Comparison of ENCODE assay signal across 9 mouse cellular contexts in the genomic region with DNA sequence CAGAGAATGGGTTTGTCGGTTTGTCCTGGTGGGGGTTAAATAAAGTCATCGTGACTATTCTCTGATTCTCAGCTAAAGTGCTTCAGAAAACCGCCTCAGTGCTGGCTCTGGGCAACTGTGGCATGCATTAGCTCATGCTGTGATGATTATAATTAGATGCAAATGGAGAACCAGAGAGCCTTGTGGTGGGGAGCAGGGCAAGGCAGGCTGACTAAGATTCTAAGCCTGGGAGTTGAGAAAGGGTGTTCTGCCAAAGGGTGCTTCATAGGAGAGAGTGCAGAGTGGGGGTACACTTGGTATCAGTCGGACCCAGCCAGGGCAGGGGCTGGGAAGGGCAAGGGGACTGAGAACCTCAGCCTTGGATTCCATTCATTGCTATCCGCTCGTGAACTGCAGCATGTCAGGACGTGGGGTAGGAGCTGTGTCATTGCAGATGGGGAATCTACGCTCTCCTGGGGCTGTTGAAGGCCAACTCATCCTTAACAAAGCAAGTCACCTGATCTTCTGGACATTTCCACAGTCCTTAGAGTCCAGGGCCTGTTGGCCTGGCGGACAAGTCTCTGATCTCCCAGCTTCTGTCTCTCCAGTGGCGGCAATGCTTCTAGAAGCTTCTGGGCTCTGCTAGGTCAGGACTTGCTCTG. TPM values are rescaled to one million over a fixed set of nuclear protein-coding genes. Genes with fewer than 3 reads are reported as not detected.
DNase-seq lines count a peak whose midpoint lies in the region; ATAC-seq and TF ChIP-seq lines count a peak whose summit lies in the region.
"Had no signal": no experiment of that assay in that cellular context is flagged by ENCODE, and none has a peak within 500 bp of the region (broad histone marks: within the 10 kb centered on the region; RNA-seq: fewer than 3 reads in every experiment).

No protein-coding gene starts in this region.

- H3K36me3 ChIP-seq in heart, embryonic 12.5 days: peaks cover 18% of the 10 kb centered on the region
- H3K36me3 ChIP-seq in midbrain, embryonic 13.5 days: no peaks in the 10 kb centered on the region
- H3K36me3 ChIP-seq in midbrain, embryonic 11.5 days (ENCODE audit: control insufficient read depth, insufficient read depth, low read length): no peaks in the 10 kb centered on the region
- H3K36me3 ChIP-seq in forebrain, postnatal 0 days (ENCODE audit: insufficient read depth): 0 out of 2 replicates have a peak, but pooled peaks cover 2% of the 10 kb centered on the region
- no peaks in the 10 kb centered on the region; the same call in 1 of the 2 replicates for H3K36me3 ChIP-seq in stomach, embryonic 14.5 days (ENCODE audit: control insufficient read depth, insufficient read depth, low read length)

- H3K4me3 ChIP-seq in heart, embryonic 12.5 days: no peak overlapping the region
- no peak overlapping the region for H3K4me3 ChIP-seq in midbrain, embryonic 13.5 days (replicated peaks)
- H3K4me3 ChIP-seq in midbrain, embryonic 11.5 days (ENCODE audit: low read depth, low read length): no peak overlapping the region
- H3K4me3 ChIP-seq in forebrain, postnatal 0 days (ENCODE audit: low read depth, low read length): no peak overlapping the region
- H3K4me3 ChIP-seq in stomach, embryonic 14.5 days (ENCODE audit: low read depth, low read length): no peak overlapping the region

- no peak for ATAC-seq in heart, embryonic 12.5 days (ENCODE audit: insufficient number of reproducible peaks, low FRiP score)
- peak; percentile 38 for ATAC-seq in midbrain, embryonic 13.5 days
- ATAC-seq in midbrain, embryonic 11.5 days (ENCODE audit: low FRiP score): no peak
- peak; percentile 75 for ATAC-seq in forebrain, postnatal 0 days
- no peak for ATAC-seq in stomach, embryonic 14.5 days (ENCODE audit: insufficient number of reproducible peaks, insufficient read depth, low FRiP score, low read depth)

- no peak overlapping the region for H3K4me2 ChIP-seq in heart, embryonic 12.5 days
- no peak overlapping the region for H3K4me2 ChIP-seq in midbrain, embryonic 13.5 days (replicated peaks)
- H3K4me2 ChIP-seq in midbrain, embryonic 11.5 days: no peak overlapping the region
- H3K4me2 ChIP-seq in forebrain, postnatal 0 days (ENCODE audit: low read depth): no peak overlapping the region
- no peak overlapping the region for H3K4me2 ChIP-seq in stomach, embryonic 14.5 days (replicated peaks; ENCODE audit: low read depth, low read length)

- DNase-seq in heart, adult 11 months: no peak
- no peak for DNase-seq in midbrain, embryonic 11.5 days (ENCODE audit: low spot score, missing footprints)
- DNase-seq in forebrain, postnatal 0 days: peak; percentile 48
- DNase-seq in adrenal gland, postnatal 4 days (ENCODE audit: low spot score in 2 of 2): no peak
- DNase-seq in adrenal gland, adult (ENCODE audit: inconsistent age in 2 of 2, low spot score in 1 of 2): no peak
- DNase-seq: thymus, adult 2 months had no signal

- H3K4me1 ChIP-seq in heart, embryonic 12.5 days (replicated peaks): peaks cover 82% of the 10 kb centered on the region
- peaks cover 37% of the 10 kb centered on the region for H3K4me1 ChIP-seq in midbrain, embryonic 13.5 days (replicated peaks)
- H3K4me1 ChIP-seq in midbrain, embryonic 11.5 days (ENCODE audit: control insufficient read depth, insufficient read depth, low read length): peaks cover 9% of the 10 kb centered on the region
- peaks cover 9% of the 10 kb centered on the region; the same call in 1 of the 2 replicates for H3K4me1 ChIP-seq in forebrain, postnatal 0 days (ENCODE audit: insufficient read depth)
- H3K4me1 ChIP-seq in stomach, embryonic 14.5 days (ENCODE audit: control insufficient read depth, insufficient read depth, low read length): peaks cover 38% of the 10 kb centered on the region

- H3K27me3 ChIP-seq in heart, embryonic 12.5 days (replicated peaks): no peaks in the 10 kb centered on the region
- no peaks in the 10 kb centered on the region for H3K27me3 ChIP-seq in midbrain, embryonic 13.5 days
- H3K27me3 ChIP-seq in midbrain, embryonic 11.5 days (ENCODE audit: control insufficient read depth, insufficient read depth, low read length): no peaks in the 10 kb centered on the region
- H3K27me3 ChIP-seq in forebrain, postnatal 0 days (ENCODE audit: insufficient read depth, low read length): no peaks in the 10 kb centered on the region
- H3K27me3 ChIP-seq in stomach, embryonic 14.5 days (ENCODE audit: control insufficient read depth, insufficient read depth, low read length): no peaks in the 10 kb centered on the region

- no peaks in the 10 kb centered on the region for H3K9me3 ChIP-seq in heart, embryonic 12.5 days (replicated peaks)
- no peaks in the 10 kb centered on the region for H3K9me3 ChIP-seq in midbrain, embryonic 13.5 days
- H3K9me3 ChIP-seq in midbrain, embryonic 11.5 days (ENCODE audit: control insufficient read depth, low read length): no peaks in the 10 kb centered on the region
- H3K9me3 ChIP-seq in forebrain, postnatal 0 days (ENCODE audit: low read length): no peaks in the 10 kb centered on the region
- H3K9me3 ChIP-seq in stomach, embryonic 14.5 days (ENCODE audit: control insufficient read depth, low read depth, low read length): no peaks in the 10 kb centered on the region

- H3K9ac ChIP-seq in heart, embryonic 12.5 days: peak overlapping the region; percentile 52
- H3K9ac ChIP-seq in midbrain, embryonic 13.5 days (replicated peaks): no peak overlapping the region
- H3K9ac ChIP-seq in midbrain, embryonic 11.5 days (ENCODE audit: low read length): no peak overlapping the region
- H3K9ac ChIP-seq in forebrain, postnatal 0 days: no peak overlapping the region
- no peak overlapping the region for H3K9ac ChIP-seq in stomach, embryonic 14.5 days (replicated peaks; ENCODE audit: low read depth, low read length)

- WGBS in heart, embryonic 12.5 days: 48% methylated on average over 10 of the region's 10 CpGs
- 52% methylated on average over 10 of the region's 10 CpGs for WGBS in midbrain, embryonic 13.5 days
- WGBS in midbrain, embryonic 11.5 days: 54% methylated on average over 10 of the region's 10 CpGs
- 42% methylated on average over 10 of the region's 10 CpGs for WGBS in forebrain, postnatal 0 days
- WGBS in stomach, embryonic 14.5 days: 63% methylated on average over 10 of the region's 10 CpGs

- 0 out of 2 replicates have a peak overlapping the region, but pooled peaks have one; percentile 21 for H3K27ac ChIP-seq in heart, embryonic 12.5 days (ENCODE audit: poor library complexity, severe bottlenecking)
- peak overlapping the region; percentile 72; the same call in 1 of the 2 replicates for H3K27ac ChIP-seq in midbrain, embryonic 13.5 days
- no peak overlapping the region for H3K27ac ChIP-seq in midbrain, embryonic 11.5 days (ENCODE audit: low read depth, low read length)
- peak overlapping the region; percentile 67 for H3K27ac ChIP-seq in forebrain, postnatal 0 days (ENCODE audit: low read depth, low read length)
- peak overlapping the region; percentile 52; the same call in 1 of the 2 replicates for H3K27ac ChIP-seq in stomach, embryonic 14.5 days (ENCODE audit: low read length)

- TF ChIP-seq CTCF in forebrain, postnatal 0 days (IDR thresholded peaks at IDR 0.05; ENCODE audit: low read depth): no peak

RNA-seq across cellular contexts. Expression of gene Fam129b, which starts 20.7 kb away (rescaled TPM):
- 62.0 and 64.4 TPM in 2 replicates for polyA plus RNA-seq in heart, embryonic 12.5 days (2016; fragmentation: Nextera tagmentation; extraction: Ambion mirVana)
- polyA plus RNA-seq in midbrain, embryonic 13.5 days (2015; fragmentation: Nextera tagmentation; extraction: Ambion mirVana): 20.9 and 27.5 TPM in 2 replicates
- 10.3 and 10.6 TPM in 2 replicates for polyA plus RNA-seq in midbrain, embryonic 11.5 days (2014; fragmentation: Nextera tagmentation; extraction: Ambion mirVana)
- total RNA-seq in forebrain, postnatal 0 days (2014; rRNA removed): 38.1 and 43.9 TPM in 2 replicates
- polyA plus RNA-seq in forebrain, postnatal 0 days (2015; fragmentation: Nextera tagmentation; extraction: Ambion mirVana): 26.6 and 27.7 TPM in 2 replicates
- 31.9 and 34.7 TPM in 2 replicates for polyA plus RNA-seq in stomach, embryonic 14.5 days (2014; fragmentation: Nextera tagmentation; extraction: Ambion mirVana)
- 10 to 100 TPM; 30.8 to 35.5 TPM for total RNA-seq in adrenal gland, postnatal 4 days (2021)

RNA-seq across cellular contexts. Expression of gene Stxbp1, which starts 49.6 kb away (rescaled TPM):
- polyA plus RNA-seq in heart, embryonic 12.5 days (2016; fragmentation: Nextera tagmentation; extraction: Ambion mirVana): 30.8 and 31.1 TPM in 2 replicates
- polyA plus RNA-seq in midbrain, embryonic 13.5 days (2015; fragmentation: Nextera tagmentation; extraction: Ambion mirVana): 165 and 168 TPM in 2 replicates
- 51.4 and 53.8 TPM in 2 replicates for polyA plus RNA-seq in midbrain, embryonic 11.5 days (2014; fragmentation: Nextera tagmentation; extraction: Ambion mirVana)
- total RNA-seq in forebrain, postnatal 0 days (2014; rRNA removed): 109 and 135 TPM in 2 replicates
- polyA plus RNA-seq in forebrain, postnatal 0 days (2015; fragmentation: Nextera tagmentation; extraction: Ambion mirVana): 268 and 350 TPM in 2 replicates
- 22.6 and 23.5 TPM in 2 replicates for polyA plus RNA-seq in stomach, embryonic 14.5 days (2014; fragmentation: Nextera tagmentation; extraction: Ambion mirVana)
- total RNA-seq in adrenal gland, postnatal 4 days (2021): 10 to 100 TPM; 42.5 to 48.7 TPM

Comparison
In these comparisons a context has a peak if more than half of its experiments do, and no peak if none do; other contexts are left out.
1. ATAC-seq: peak in midbrain, embryonic 13.5 days (single experiment) and forebrain, postnatal 0 days (single experiment); none in heart, embryonic 12.5 days (single experiment), midbrain, embryonic 11.5 days (single experiment) and stomach, embryonic 14.5 days (single experiment).